Mouse (Mus musculus): ENCODE data around the gene H2afz. TPM values are rescaled to one million over a fixed set of nuclear protein-coding genes. Genes with fewer than 3 reads are reported as not detected.

H2afz gene
- polyA plus RNA-seq, 1 experiment from 2014 or later: 2,961 TPM

GRCm38 (mm10) chr3:137867133-137867436 is 2.8 kb downstream of the H2afz start:
- Histone ChIP-seq H3K9ac (peak overlapping the region; percentile 91), H3K4me2 (peak overlapping the region; percentile 78), H3K4me1 (peaks cover 24% of the 10 kb centered on the region), H3K27ac (peak overlapping the region; percentile 98), H3K9me3 (no peaks in the 10 kb centered on the region), H3K27me3 (no peaks in the 10 kb centered on the region), H3K4me3 (replicated peaks) (peak overlapping the region; percentile 66), H3K36me3 (replicated peaks) (peaks cover 9% of the 10 kb centered on the region)
- no peak for ATAC-seq (ENCODE audit: low FRiP score)
- WGBS: 0% methylated on average over 2 of the region's 2 CpGs

- no peaks in the 10 kb centered on the region for H3K27me3 ChIP-seq
- no peaks in the 10 kb centered on the region for H3K9me3 ChIP-seq
- peak within 1 kb of the TSS; percentile 98 for H3K27ac ChIP-seq
- peak; percentile 36 for ATAC-seq (ENCODE audit: low FRiP score)
- H3K9ac ChIP-seq: peak within 1 kb of the TSS; percentile 91
- H3K4me1 ChIP-seq: peaks cover 24% of the 10 kb centered on the region
- peak within 1 kb of the TSS; percentile 78 for H3K4me2 ChIP-seq
- peaks cover 9% of the 10 kb centered on the region for H3K36me3 ChIP-seq (replicated peaks)
- WGBS: 1% methylated on average over 58 of the region's 94 CpGs
- H3K4me3 ChIP-seq (replicated peaks): peak within 1 kb of the TSS; percentile 66
Observed at GRCm38 (mm10) chr3:137867437-137868093, 3.3 kb downstream of the H2afz start, which contains the start of gene Dnajb14. Gene Dnajb14, plus strand, starts transcription at chr3:137867675.

GRCm38 (mm10) chr3:137868094-137868913 is 4.0 kb downstream of the H2afz start:
- no peaks in the 10 kb centered on the region for H3K9me3 ChIP-seq
- peak overlapping the region; percentile 91 for H3K9ac ChIP-seq
- no peak for ATAC-seq (ENCODE audit: low FRiP score)
- peak overlapping the region; percentile 78 for H3K4me2 ChIP-seq
- H3K4me3 ChIP-seq (replicated peaks): peak overlapping the region; percentile 66
- H3K27ac ChIP-seq: peak overlapping the region; percentile 98
- 2% methylated on average over 25 of the region's 26 CpGs for WGBS
- no peaks in the 10 kb centered on the region for H3K27me3 ChIP-seq
- peaks cover 9% of the 10 kb centered on the region for H3K36me3 ChIP-seq (replicated peaks)
- peaks cover 22% of the 10 kb centered on the region for H3K4me1 ChIP-seq

GRCm38 (mm10) chr3:137869395-137869794 is 5.1 kb downstream of the H2afz start:
- peaks cover 9% of the 10 kb centered on the region for H3K36me3 ChIP-seq (replicated peaks)
- peaks cover 18% of the 10 kb centered on the region for H3K4me1 ChIP-seq
- H3K27me3 ChIP-seq: no peaks in the 10 kb centered on the region
- no peak for ATAC-seq (ENCODE audit: low FRiP score)
- H3K9ac ChIP-seq: no peak overlapping the region
- H3K9me3 ChIP-seq: no peaks in the 10 kb centered on the region
- no peak overlapping the region for H3K4me3 ChIP-seq (replicated peaks)
- no peak overlapping the region for H3K4me2 ChIP-seq
- 91% methylated on average over 9 of the region's 9 CpGs for WGBS
- H3K27ac ChIP-seq: no peak overlapping the region

GRCm38 (mm10) chr3:137879313-137879712 is 15.0 kb downstream of the H2afz start:
- ATAC-seq (ENCODE audit: low FRiP score): no peak
- 80% methylated on average over 3 of the region's 3 CpGs for WGBS
- no peak overlapping the region for H3K4me3 ChIP-seq (replicated peaks)
- no peaks in the 10 kb centered on the region for H3K27me3 ChIP-seq
- no peak overlapping the region for H3K4me2 ChIP-seq
- H3K27ac ChIP-seq: no peak overlapping the region
- no peaks in the 10 kb centered on the region for H3K9me3 ChIP-seq
- H3K36me3 ChIP-seq (replicated peaks): peaks cover 3% of the 10 kb centered on the region; the same call in 1 of the 2 replicates
- H3K9ac ChIP-seq: no peak overlapping the region
- H3K4me1 ChIP-seq: no peaks in the 10 kb centered on the region

- Histone ChIP-seq H3K27ac (no peak overlapping the region), H3K4me3 (replicated peaks) (no peak overlapping the region), H3K27me3 (no peaks in the 10 kb centered on the region), H3K36me3 (replicated peaks) (peaks cover 3% of the 10 kb centered on the region; the same call in 1 of the 2 replicates), H3K4me1 (no peaks in the 10 kb centered on the region), H3K9ac (no peak overlapping the region), H3K9me3 (no peaks in the 10 kb centered on the region), H3K4me2 (no peak overlapping the region)
- 76% methylated on average over 4 of the region's 4 CpGs for WGBS
- no peak for ATAC-seq (ENCODE audit: low FRiP score)
Observed at GRCm38 (mm10) chr3:137880109-137880748, 15.9 kb downstream of the H2afz start.

- H3K4me1 ChIP-seq: no peaks in the 10 kb centered on the region
- H3K36me3 ChIP-seq (replicated peaks): peaks cover 3% of the 10 kb centered on the region; the same call in 1 of the 2 replicates
- 94% methylated on average over 5 of the region's 5 CpGs for WGBS
- ATAC-seq (ENCODE audit: low FRiP score): no peak
- no peak overlapping the region for H3K4me2 ChIP-seq
- no peak overlapping the region for H3K27ac ChIP-seq
- H3K9ac ChIP-seq: no peak overlapping the region
- no peak overlapping the region for H3K4me3 ChIP-seq (replicated peaks)
- no peaks in the 10 kb centered on the region for H3K27me3 ChIP-seq
- no peaks in the 10 kb centered on the region for H3K9me3 ChIP-seq
Observed at GRCm38 (mm10) chr3:137881093-137881492, 16.8 kb downstream of the H2afz start.

- no peak overlapping the region for H3K27ac ChIP-seq
- no peak for ATAC-seq (ENCODE audit: low FRiP score)
- H3K9ac ChIP-seq: no peak overlapping the region
- H3K4me1 ChIP-seq: peaks cover 9% of the 10 kb centered on the region; the same call in 1 of the 2 replicates
- H3K27me3 ChIP-seq: no peaks in the 10 kb centered on the region
- H3K36me3 ChIP-seq (replicated peaks): peaks cover 7% of the 10 kb centered on the region; the same call in 1 of the 2 replicates
- H3K4me2 ChIP-seq: no peak overlapping the region
- H3K4me3 ChIP-seq (replicated peaks): no peak overlapping the region
- WGBS: 59% methylated on average over 7 of the region's 7 CpGs
- H3K9me3 ChIP-seq: no peaks in the 10 kb centered on the region
Observed at GRCm38 (mm10) chr3:137887961-137888360, 23.7 kb downstream of the H2afz start.

GRCm38 (mm10) chr3:137891089-137891488 is 26.8 kb downstream of the H2afz start:
- Histone ChIP-seq H3K4me2 (no peak overlapping the region), H3K4me1 (peaks cover 9% of the 10 kb centered on the region; the same call in 1 of the 2 replicates), H3K9me3 (no peaks in the 10 kb centered on the region; the same call in 1 of the 2 replicates), H3K27me3 (no peaks in the 10 kb centered on the region), H3K36me3 (replicated peaks) (peaks cover 19% of the 10 kb centered on the region), H3K4me3 (replicated peaks) (no peak overlapping the region), H3K9ac (no peak overlapping the region), H3K27ac (no peak overlapping the region)
- no peak for ATAC-seq (ENCODE audit: low FRiP score)
- 85% methylated on average over 3 of the region's 3 CpGs for WGBS

- Histone ChIP-seq H3K9ac (no peak overlapping the region), H3K4me3 (replicated peaks) (no peak overlapping the region), H3K27ac (no peak overlapping the region), H3K36me3 (replicated peaks) (peaks cover 19% of the 10 kb centered on the region), H3K9me3 (no peaks in the 10 kb centered on the region; the same call in 1 of the 2 replicates), H3K4me2 (no peak overlapping the region), H3K4me1 (peaks cover 9% of the 10 kb centered on the region; the same call in 1 of the 2 replicates), H3K27me3 (no peaks in the 10 kb centered on the region)
- 78% methylated on average over 4 of the region's 4 CpGs for WGBS
- peak; percentile 27; the same call in 1 of the 2 replicates for ATAC-seq (ENCODE audit: low FRiP score)
Observed at GRCm38 (mm10) chr3:137892118-137892517, 27.8 kb downstream of the H2afz start.

GRCm38 (mm10) chr3:137893789-137894188 is 29.5 kb downstream of the H2afz start:
- no peak overlapping the region for H3K9ac ChIP-seq
- no peak for ATAC-seq (ENCODE audit: low FRiP score)
- 85% methylated on average over 4 of the region's 4 CpGs for WGBS
- H3K36me3 ChIP-seq (replicated peaks): peaks cover 19% of the 10 kb centered on the region
- no peaks in the 10 kb centered on the region for H3K27me3 ChIP-seq
- no peak overlapping the region for H3K4me3 ChIP-seq (replicated peaks)
- no peaks in the 10 kb centered on the region; the same call in 1 of the 2 replicates for H3K9me3 ChIP-seq
- no peak overlapping the region for H3K4me2 ChIP-seq
- no peak overlapping the region for H3K27ac ChIP-seq
- H3K4me1 ChIP-seq: 0 out of 2 replicates have a peak, but pooled peaks cover under 1% of the 10 kb centered on the region

- Histone ChIP-seq H3K9ac (no peak overlapping the region), H3K9me3 (no peaks in the 10 kb centered on the region; the same call in 1 of the 2 replicates), H3K4me3 (replicated peaks) (no peak overlapping the region), H3K36me3 (replicated peaks) (peaks cover 11% of the 10 kb centered on the region), H3K4me2 (no peak overlapping the region), H3K27me3 (no peaks in the 10 kb centered on the region), H3K4me1 (no peaks in the 10 kb centered on the region), H3K27ac (no peak overlapping the region)
- WGBS: 86% methylated on average over 3 of the region's 3 CpGs
- ATAC-seq (ENCODE audit: low FRiP score): no peak
Observed at GRCm38 (mm10) chr3:137895196-137895595, 30.9 kb downstream of the H2afz start.

All from forebrain, embryonic 12.5 days (tissue).